Mouse (Mus musculus): Measurements from ENCODE around the gene D17Wsu92e. TPM values are rescaled to one million over a fixed set of nuclear protein-coding genes. Genes with fewer than 3 reads are reported as not detected.

The D17Wsu92e gene
- total and polyA plus RNA-seq, 2 experiments: 93.0 to 159 TPM

DNA sequence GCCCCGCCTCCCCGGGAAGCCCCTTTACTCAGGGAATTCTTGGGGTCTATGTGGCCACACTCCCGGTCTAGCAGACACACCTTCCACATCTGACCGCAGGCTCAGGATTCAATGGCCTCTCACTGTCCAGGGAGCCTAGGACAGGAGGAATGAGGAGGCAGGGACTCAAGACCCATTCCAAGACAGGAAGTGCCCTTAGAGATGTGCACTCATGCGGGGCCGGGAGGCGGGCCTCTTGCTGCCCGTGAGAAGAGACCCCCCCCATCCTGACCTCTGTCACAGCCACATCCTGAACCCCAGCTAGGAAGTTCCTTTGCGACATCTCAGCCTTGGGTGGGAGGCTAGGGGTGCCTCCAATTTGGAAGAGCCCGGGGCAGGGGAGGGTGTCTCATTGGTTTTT, 95.4 kb downstream of the D17Wsu92e start:
- DNase-seq (ENCODE audit: extremely low read depth, low read depth, low spot score): no peak
- WGBS: 49% methylated on average over 10 of the region's 10 CpGs
- no peaks in the 10 kb centered on the region for H3K4me1 ChIP-seq (ENCODE audit: control insufficient read depth, insufficient read depth, low read length)
- no peak overlapping the region for H3K27ac ChIP-seq (replicated peaks; ENCODE audit: insufficient read depth, low read depth, low read length)
- no peak overlapping the region for H3K9ac ChIP-seq (ENCODE audit: low read depth, low read length)
- no peaks in the 10 kb centered on the region for H3K27me3 ChIP-seq (ENCODE audit: control insufficient read depth, insufficient read depth, low read length)
- no peak overlapping the region for H3K4me3 ChIP-seq (ENCODE audit: insufficient read depth, low read depth, low read length)
- no peaks in the 10 kb centered on the region for H3K36me3 ChIP-seq (ENCODE audit: control insufficient read depth, insufficient read depth, low read length)
- TF ChIP-seq CTCF (IDR thresholded peaks at IDR 0.05; ENCODE audit: low read depth, low read length) (no peak), POLR2A (IDR thresholded peaks at IDR 0.05; ENCODE audit: extremely low read depth, insufficient read depth, low read length) (no peak)
- H3K79me2 ChIP-seq (ENCODE audit: control insufficient read depth, insufficient read depth, low read length): no peaks in the 10 kb centered on the region

DNA sequence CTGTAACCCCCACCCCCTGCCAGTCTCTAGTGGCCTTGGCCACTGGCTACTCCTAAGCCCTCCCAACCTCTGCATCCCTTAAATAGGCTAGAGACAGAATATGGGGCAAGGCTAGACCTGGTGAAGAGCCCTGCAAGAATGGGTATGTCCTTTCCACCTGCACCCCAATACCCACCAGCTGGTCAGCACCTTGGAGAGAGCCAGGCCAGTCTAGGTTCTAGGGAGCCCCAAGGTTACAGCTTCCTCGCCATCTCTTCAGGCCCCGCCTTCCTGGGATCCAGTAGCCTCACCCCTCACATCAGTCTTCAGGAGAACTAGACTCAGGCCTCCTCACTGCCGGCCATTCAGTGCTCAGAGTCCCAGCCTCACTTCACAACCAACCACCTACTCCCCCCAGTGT, 96.1 kb downstream of the D17Wsu92e start:
- Histone ChIP-seq H3K9ac (ENCODE audit: low read depth, low read length) (no peak overlapping the region), H3K27ac (replicated peaks; ENCODE audit: insufficient read depth, low read depth, low read length) (no peak overlapping the region), H3K79me2 (ENCODE audit: control insufficient read depth, insufficient read depth, low read length) (no peaks in the 10 kb centered on the region), H3K4me3 (ENCODE audit: insufficient read depth, low read depth, low read length) (no peak overlapping the region), H3K4me1 (ENCODE audit: control insufficient read depth, insufficient read depth, low read length) (no peaks in the 10 kb centered on the region), H3K36me3 (ENCODE audit: control insufficient read depth, insufficient read depth, low read length) (no peaks in the 10 kb centered on the region), H3K27me3 (ENCODE audit: control insufficient read depth, insufficient read depth, low read length) (no peaks in the 10 kb centered on the region)
- no peak for DNase-seq (ENCODE audit: extremely low read depth, low read depth, low spot score)
- 45% methylated on average over 3 of the region's 3 CpGs for WGBS
- no peak for TF ChIP-seq POLR2A (IDR thresholded peaks at IDR 0.05; ENCODE audit: extremely low read depth, insufficient read depth, low read length)
- no peak for TF ChIP-seq CTCF (IDR thresholded peaks at IDR 0.05; ENCODE audit: low read depth, low read length)

DNA sequence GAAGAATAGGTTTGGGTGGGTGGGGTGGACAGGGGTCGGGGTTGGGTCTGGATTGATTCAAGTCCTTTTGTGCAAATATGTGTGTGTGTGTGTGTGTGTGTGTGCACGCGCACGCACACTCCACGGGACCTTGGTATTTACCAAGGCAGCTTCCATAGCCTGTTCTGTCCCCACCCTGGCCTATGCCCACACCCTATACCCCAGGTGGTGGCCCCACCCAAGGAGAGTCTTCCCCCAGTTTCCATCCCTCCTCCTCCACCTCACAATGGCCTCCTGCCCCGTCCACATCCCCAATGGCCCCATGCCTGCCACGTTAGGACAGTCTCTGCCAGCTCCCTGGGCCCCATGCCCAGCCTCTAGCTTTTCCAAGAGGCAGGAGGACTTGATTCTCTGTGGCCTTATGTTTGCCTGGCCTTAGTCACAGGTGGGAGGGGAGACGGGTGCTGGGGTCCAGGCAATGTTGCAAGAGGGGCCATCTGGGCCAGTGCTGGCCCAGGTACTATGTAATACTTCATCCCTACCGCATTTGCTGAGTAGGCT, 99.3 kb downstream of the D17Wsu92e start:
- no peak overlapping the region for H3K4me3 ChIP-seq (ENCODE audit: insufficient read depth, low read depth, low read length)
- no peak overlapping the region for H3K9ac ChIP-seq (ENCODE audit: low read depth, low read length)
- no peak overlapping the region for H3K27ac ChIP-seq (replicated peaks; ENCODE audit: insufficient read depth, low read depth, low read length)
- no peak for TF ChIP-seq CTCF (IDR thresholded peaks at IDR 0.05; ENCODE audit: low read depth, low read length)
- TF ChIP-seq POLR2A (IDR thresholded peaks at IDR 0.05; ENCODE audit: extremely low read depth, insufficient read depth, low read length): no peak
- no peaks in the 10 kb centered on the region for H3K4me1 ChIP-seq (ENCODE audit: control insufficient read depth, insufficient read depth, low read length)
- no peaks in the 10 kb centered on the region for H3K27me3 ChIP-seq (ENCODE audit: control insufficient read depth, insufficient read depth, low read length)
- WGBS: 60% methylated on average over 9 of the region's 9 CpGs
- no peaks in the 10 kb centered on the region for H3K79me2 ChIP-seq (ENCODE audit: control insufficient read depth, insufficient read depth, low read length)
- DNase-seq (ENCODE audit: extremely low read depth, low read depth, low spot score): no peak
- H3K36me3 ChIP-seq (ENCODE audit: control insufficient read depth, insufficient read depth, low read length): no peaks in the 10 kb centered on the region

DNA sequence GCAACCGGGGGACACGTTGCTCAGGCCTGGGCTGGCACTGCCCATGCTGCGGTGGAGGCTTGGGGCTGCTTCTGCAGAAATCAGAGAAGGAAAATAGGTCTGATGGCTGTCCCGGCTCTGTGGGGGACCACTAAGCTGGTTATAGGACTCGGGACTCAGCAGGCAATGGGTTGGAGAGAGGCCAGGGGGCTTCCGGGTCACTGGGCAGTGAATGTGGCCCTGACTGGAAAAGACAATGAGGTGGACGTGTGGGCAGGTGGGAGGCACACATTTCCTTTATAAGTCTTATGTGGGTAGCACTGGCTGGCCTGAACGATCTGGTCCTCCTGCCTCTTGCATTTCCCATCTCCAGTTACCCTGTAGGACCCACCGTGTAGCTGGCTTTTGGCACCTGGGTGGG, 100.1 kb downstream of the D17Wsu92e start:
- no peaks in the 10 kb centered on the region for H3K4me1 ChIP-seq (ENCODE audit: control insufficient read depth, insufficient read depth, low read length)
- no peak overlapping the region for H3K27ac ChIP-seq (replicated peaks; ENCODE audit: insufficient read depth, low read depth, low read length)
- H3K9ac ChIP-seq (ENCODE audit: low read depth, low read length): no peak overlapping the region
- 75% methylated on average over 9 of the region's 9 CpGs for WGBS
- TF ChIP-seq CTCF (IDR thresholded peaks at IDR 0.05; ENCODE audit: low read depth, low read length): no peak
- no peak for TF ChIP-seq POLR2A (IDR thresholded peaks at IDR 0.05; ENCODE audit: extremely low read depth, insufficient read depth, low read length)
- no peak overlapping the region for H3K4me3 ChIP-seq (ENCODE audit: insufficient read depth, low read depth, low read length)
- no peaks in the 10 kb centered on the region for H3K36me3 ChIP-seq (ENCODE audit: control insufficient read depth, insufficient read depth, low read length)
- H3K79me2 ChIP-seq (ENCODE audit: control insufficient read depth, insufficient read depth, low read length): no peaks in the 10 kb centered on the region
- DNase-seq (ENCODE audit: extremely low read depth, low read depth, low spot score): no peak
- no peaks in the 10 kb centered on the region for H3K27me3 ChIP-seq (ENCODE audit: control insufficient read depth, insufficient read depth, low read length)

DNA sequence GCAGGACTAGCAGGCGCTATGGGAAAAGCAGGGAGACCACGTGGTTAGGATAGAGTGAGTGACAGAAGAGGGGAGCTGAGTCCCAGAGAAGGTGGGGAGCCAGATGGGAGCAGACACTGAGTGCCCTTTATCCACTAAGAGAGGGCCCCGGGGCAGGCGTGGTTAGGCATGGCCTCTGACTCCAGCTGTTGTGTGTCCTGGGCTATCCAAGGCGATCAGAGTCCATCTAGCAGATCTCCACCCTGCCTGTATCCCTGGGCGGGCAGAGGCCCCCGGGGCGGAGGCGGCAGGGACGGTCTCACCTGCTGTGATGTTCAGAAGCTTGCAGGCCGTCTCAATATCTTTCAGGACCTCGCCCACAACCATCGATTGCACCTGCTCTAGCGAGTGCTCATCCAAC, 100.8 kb downstream of the D17Wsu92e start:
- no peak for TF ChIP-seq POLR2A (IDR thresholded peaks at IDR 0.05; ENCODE audit: extremely low read depth, insufficient read depth, low read length)
- TF ChIP-seq CTCF (IDR thresholded peaks at IDR 0.05; ENCODE audit: low read depth, low read length): no peak
- H3K4me3 ChIP-seq (ENCODE audit: insufficient read depth, low read depth, low read length): no peak overlapping the region
- no peak overlapping the region for H3K9ac ChIP-seq (ENCODE audit: low read depth, low read length)
- no peak overlapping the region for H3K27ac ChIP-seq (replicated peaks; ENCODE audit: insufficient read depth, low read depth, low read length)
- H3K4me1 ChIP-seq (ENCODE audit: control insufficient read depth, insufficient read depth, low read length): no peaks in the 10 kb centered on the region
- no peaks in the 10 kb centered on the region for H3K36me3 ChIP-seq (ENCODE audit: control insufficient read depth, insufficient read depth, low read length)
- 75% methylated on average over 14 of the region's 14 CpGs for WGBS
- no peaks in the 10 kb centered on the region for H3K27me3 ChIP-seq (ENCODE audit: control insufficient read depth, insufficient read depth, low read length)
- no peak for DNase-seq (ENCODE audit: extremely low read depth, low read depth, low spot score)
- no peaks in the 10 kb centered on the region for H3K79me2 ChIP-seq (ENCODE audit: control insufficient read depth, insufficient read depth, low read length)

DNA sequence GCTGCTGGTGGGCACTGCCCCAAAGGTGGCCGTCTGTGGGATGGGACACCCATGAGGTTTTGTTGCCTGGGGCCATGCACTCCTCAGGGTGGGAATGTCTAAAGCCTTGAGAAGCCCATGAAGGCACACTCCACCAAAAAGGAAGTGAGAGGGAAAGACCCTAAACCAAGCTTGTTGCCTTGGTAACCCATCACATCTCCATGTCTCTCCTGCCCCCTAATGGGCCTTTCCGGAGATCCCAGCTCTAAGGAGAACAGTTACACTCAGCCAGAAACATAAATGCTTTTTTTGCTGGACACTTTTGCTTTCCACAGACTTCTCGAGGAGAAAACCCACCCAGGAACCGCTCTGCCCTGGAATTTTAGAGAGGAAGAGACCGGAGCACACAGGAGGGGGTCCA, 102.2 kb downstream of the D17Wsu92e start:
- no peak overlapping the region for H3K9ac ChIP-seq (ENCODE audit: low read depth, low read length)
- no peaks in the 10 kb centered on the region for H3K79me2 ChIP-seq (ENCODE audit: control insufficient read depth, insufficient read depth, low read length)
- no peak for DNase-seq (ENCODE audit: extremely low read depth, low read depth, low spot score)
- no peaks in the 10 kb centered on the region for H3K4me1 ChIP-seq (ENCODE audit: control insufficient read depth, insufficient read depth, low read length)
- H3K27ac ChIP-seq (replicated peaks; ENCODE audit: insufficient read depth, low read depth, low read length): no peak overlapping the region
- no peaks in the 10 kb centered on the region for H3K36me3 ChIP-seq (ENCODE audit: control insufficient read depth, insufficient read depth, low read length)
- TF ChIP-seq CTCF (IDR thresholded peaks at IDR 0.05; ENCODE audit: low read depth, low read length) (no peak), POLR2A (IDR thresholded peaks at IDR 0.05; ENCODE audit: extremely low read depth, insufficient read depth, low read length) (no peak)
- 72% methylated on average over 5 of the region's 5 CpGs for WGBS
- no peak overlapping the region for H3K4me3 ChIP-seq (ENCODE audit: insufficient read depth, low read depth, low read length)
- H3K27me3 ChIP-seq (ENCODE audit: control insufficient read depth, insufficient read depth, low read length): no peaks in the 10 kb centered on the region
